Mouse (Mus musculus): ENCODE results near the gene Fasl. TPM values are rescaled to one million over a fixed set of nuclear protein-coding genes. Genes with fewer than 3 reads are reported as not detected.

The Fasl gene
- polyA plus RNA-seq, 1 experiment from 2014 or later, result not detected

GRCm38 (mm10) chr1:161771293-161771692 lies 17.0 kb downstream of the Fasl start:
- Histone ChIP-seq H3K9ac (replicated peaks; ENCODE audit: low read depth, low read length) (no peak overlapping the region), H3K9me3 (ENCODE audit: control insufficient read depth, low read depth, low read length) (no peaks in the 10 kb centered on the region), H3K27ac (ENCODE audit: low read length) (no peak overlapping the region), H3K4me1 (ENCODE audit: control insufficient read depth, insufficient read depth, low read length) (no peaks in the 10 kb centered on the region), H3K27me3 (ENCODE audit: control insufficient read depth, insufficient read depth, low read length) (no peaks in the 10 kb centered on the region), H3K4me3 (ENCODE audit: low read depth, low read length) (no peak overlapping the region), H3K4me2 (replicated peaks; ENCODE audit: low read depth, low read length) (no peak overlapping the region), H3K36me3 (ENCODE audit: control insufficient read depth, insufficient read depth, low read length) (no peaks in the 10 kb centered on the region)
- WGBS, result 72% methylated on average over 2 of the region's 2 CpGs
- ATAC-seq (ENCODE audit: insufficient number of reproducible peaks, insufficient read depth, low FRiP score, low read depth), result no peak

DNA sequence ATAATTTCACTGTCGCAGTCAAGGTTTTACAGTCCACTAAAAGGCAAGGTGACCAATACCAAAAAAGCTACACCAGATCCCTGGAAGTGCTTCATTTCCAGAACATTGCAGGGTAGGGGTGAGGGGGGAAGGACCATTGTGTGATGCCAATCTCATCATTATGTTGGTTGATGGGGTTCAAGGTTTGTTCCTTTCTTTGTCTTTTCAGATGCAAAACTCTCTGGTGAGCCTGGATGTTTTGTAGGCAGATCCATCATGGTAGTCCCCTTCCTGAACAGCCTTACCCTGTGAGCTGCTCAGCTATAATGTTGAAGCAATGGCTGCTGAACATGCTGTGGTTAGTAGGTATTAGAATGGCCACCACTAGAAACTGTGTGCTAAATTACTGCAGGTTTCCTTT lies 19.0 kb downstream of the Fasl start:
- no peak overlapping the region for H3K4me2 ChIP-seq (replicated peaks; ENCODE audit: low read depth, low read length)
- no peaks in the 10 kb centered on the region for H3K4me1 ChIP-seq (ENCODE audit: control insufficient read depth, insufficient read depth, low read length)
- H3K4me3 ChIP-seq (ENCODE audit: low read depth, low read length), result no peak overlapping the region
- no peak for ATAC-seq (ENCODE audit: insufficient number of reproducible peaks, insufficient read depth, low FRiP score, low read depth)
- H3K9ac ChIP-seq (replicated peaks; ENCODE audit: low read depth, low read length), result no peak overlapping the region
- no peaks in the 10 kb centered on the region for H3K27me3 ChIP-seq (ENCODE audit: control insufficient read depth, insufficient read depth, low read length)
- no peak overlapping the region for H3K27ac ChIP-seq (ENCODE audit: low read length)
- no peaks in the 10 kb centered on the region for H3K9me3 ChIP-seq (ENCODE audit: control insufficient read depth, low read depth, low read length)
- no peaks in the 10 kb centered on the region for H3K36me3 ChIP-seq (ENCODE audit: control insufficient read depth, insufficient read depth, low read length)
- 79% methylated on average over 1 of the region's 1 CpGs for WGBS

GRCm38 (mm10) chr1:161767101-161767524 lies 21.2 kb downstream of the Fasl start:
- Histone ChIP-seq H3K9ac (replicated peaks; ENCODE audit: low read depth, low read length) (no peak overlapping the region), H3K36me3 (ENCODE audit: control insufficient read depth, insufficient read depth, low read length) (no peaks in the 10 kb centered on the region), H3K27ac (ENCODE audit: low read length) (no peak overlapping the region), H3K4me1 (ENCODE audit: control insufficient read depth, insufficient read depth, low read length) (no peaks in the 10 kb centered on the region), H3K4me3 (ENCODE audit: low read depth, low read length) (no peak overlapping the region), H3K27me3 (ENCODE audit: control insufficient read depth, insufficient read depth, low read length) (no peaks in the 10 kb centered on the region), H3K4me2 (replicated peaks; ENCODE audit: low read depth, low read length) (no peak overlapping the region), H3K9me3 (ENCODE audit: control insufficient read depth, low read depth, low read length) (no peaks in the 10 kb centered on the region)
- 49% methylated on average over 12 of the region's 12 CpGs for WGBS
- no peak for ATAC-seq (ENCODE audit: insufficient number of reproducible peaks, insufficient read depth, low FRiP score, low read depth)

DNA sequence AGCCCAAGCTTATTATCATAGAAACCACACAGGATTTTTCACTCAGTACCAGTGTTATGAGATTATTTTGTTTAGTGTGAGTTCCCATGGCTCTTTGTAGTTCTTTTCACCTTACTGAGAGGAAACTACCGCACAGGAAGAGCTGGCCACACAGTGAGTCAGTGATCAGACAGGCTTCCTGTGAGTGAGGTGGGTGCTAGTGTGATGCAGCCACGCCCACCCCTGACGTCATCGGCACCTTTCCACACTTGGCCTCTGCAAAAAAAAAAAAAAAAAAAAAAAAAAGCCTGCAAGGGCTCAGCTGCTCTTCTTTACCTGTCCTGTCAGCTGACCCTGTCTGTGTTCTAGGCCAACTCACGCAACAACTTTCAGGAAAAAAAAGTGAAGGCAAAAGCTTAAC lies 21.6 kb downstream of the Fasl start:
- H3K27ac ChIP-seq (ENCODE audit: low read length), result no peak overlapping the region
- no peak for ATAC-seq (ENCODE audit: insufficient number of reproducible peaks, insufficient read depth, low FRiP score, low read depth)
- no peaks in the 10 kb centered on the region for H3K9me3 ChIP-seq (ENCODE audit: control insufficient read depth, low read depth, low read length)
- H3K4me3 ChIP-seq (ENCODE audit: low read depth, low read length), result no peak overlapping the region
- H3K4me2 ChIP-seq (replicated peaks; ENCODE audit: low read depth, low read length), result no peak overlapping the region
- H3K27me3 ChIP-seq (ENCODE audit: control insufficient read depth, insufficient read depth, low read length), result no peaks in the 10 kb centered on the region
- H3K4me1 ChIP-seq (ENCODE audit: control insufficient read depth, insufficient read depth, low read length), result no peaks in the 10 kb centered on the region
- whole genome bisulfite sequencing, result 36% methylated on average over 5 of the region's 5 CpGs
- H3K36me3 ChIP-seq (ENCODE audit: control insufficient read depth, insufficient read depth, low read length), result no peaks in the 10 kb centered on the region
- no peak overlapping the region for H3K9ac ChIP-seq (replicated peaks; ENCODE audit: low read depth, low read length)

DNA sequence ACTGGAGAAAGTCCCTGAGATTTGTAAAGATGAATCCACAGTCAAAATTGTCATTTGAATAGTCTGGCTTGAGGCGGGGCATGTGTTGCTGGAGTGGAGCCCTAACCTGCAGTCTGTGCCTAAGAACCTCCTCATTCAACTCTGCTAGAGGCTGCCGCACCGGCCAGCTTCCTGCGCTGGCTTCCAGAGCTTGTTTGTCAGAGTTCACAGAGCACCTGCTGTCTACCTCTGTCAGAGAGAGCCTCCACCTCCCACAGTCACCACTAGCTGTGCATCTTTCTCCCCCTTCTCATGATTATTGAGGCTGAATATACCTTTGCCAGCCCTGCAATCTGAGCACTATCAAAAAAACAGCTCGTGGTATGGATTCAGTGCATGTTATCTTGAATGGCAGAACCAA lies 22.4 kb downstream of the Fasl start:
- no peak overlapping the region for H3K9ac ChIP-seq (replicated peaks; ENCODE audit: low read depth, low read length)
- H3K4me2 ChIP-seq (replicated peaks; ENCODE audit: low read depth, low read length), result no peak overlapping the region
- no peak overlapping the region for H3K4me3 ChIP-seq (ENCODE audit: low read depth, low read length)
- H3K27ac ChIP-seq (ENCODE audit: low read length), result no peak overlapping the region
- H3K4me1 ChIP-seq (ENCODE audit: control insufficient read depth, insufficient read depth, low read length), result no peaks in the 10 kb centered on the region
- 41% methylated on average over 5 of the region's 5 CpGs for WGBS
- no peak for ATAC-seq (ENCODE audit: insufficient number of reproducible peaks, insufficient read depth, low FRiP score, low read depth)
- no peaks in the 10 kb centered on the region for H3K9me3 ChIP-seq (ENCODE audit: control insufficient read depth, low read depth, low read length)
- H3K36me3 ChIP-seq (ENCODE audit: control insufficient read depth, insufficient read depth, low read length), result no peaks in the 10 kb centered on the region
- H3K27me3 ChIP-seq (ENCODE audit: control insufficient read depth, insufficient read depth, low read length), result no peaks in the 10 kb centered on the region

GRCm38 (mm10) chr1:161764964-161765363 lies 23.3 kb downstream of the Fasl start:
- Histone ChIP-seq H3K4me1 (ENCODE audit: control insufficient read depth, insufficient read depth, low read length) (no peaks in the 10 kb centered on the region), H3K27ac (ENCODE audit: low read length) (no peak overlapping the region), H3K4me2 (replicated peaks; ENCODE audit: low read depth, low read length) (no peak overlapping the region), H3K4me3 (ENCODE audit: low read depth, low read length) (no peak overlapping the region), H3K9me3 (ENCODE audit: control insufficient read depth, low read depth, low read length) (no peaks in the 10 kb centered on the region), H3K36me3 (ENCODE audit: control insufficient read depth, insufficient read depth, low read length) (no peaks in the 10 kb centered on the region), H3K27me3 (ENCODE audit: control insufficient read depth, insufficient read depth, low read length) (no peaks in the 10 kb centered on the region), H3K9ac (replicated peaks; ENCODE audit: low read depth, low read length) (no peak overlapping the region)
- WGBS, result 86% methylated on average over 1 of the region's 1 CpGs
- ATAC-seq (ENCODE audit: insufficient number of reproducible peaks, insufficient read depth, low FRiP score, low read depth), result no peak

DNA sequence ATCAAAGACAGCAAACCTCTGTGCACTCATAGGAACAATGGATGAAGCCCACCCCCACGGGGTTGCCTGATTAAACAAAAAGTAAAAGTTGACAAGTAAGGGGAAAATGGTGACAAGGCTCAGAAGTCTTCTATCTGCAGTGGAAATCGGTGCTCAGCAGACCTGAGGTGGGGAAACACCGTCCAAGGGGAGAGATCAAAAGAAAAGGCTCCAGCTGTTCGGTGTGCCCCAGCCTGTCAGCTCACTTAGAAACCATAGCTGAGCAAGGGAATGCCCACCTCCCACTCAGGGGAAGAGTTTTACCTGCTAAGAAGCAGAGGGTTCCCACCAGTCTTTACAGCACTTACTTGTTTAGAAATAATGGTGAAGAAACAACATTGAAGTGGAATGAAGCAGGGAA lies 26.7 kb downstream of the Fasl start:
- Histone ChIP-seq H3K4me3 (ENCODE audit: low read depth, low read length) (no peak overlapping the region), H3K9ac (replicated peaks; ENCODE audit: low read depth, low read length) (no peak overlapping the region), H3K27me3 (ENCODE audit: control insufficient read depth, insufficient read depth, low read length) (no peaks in the 10 kb centered on the region), H3K36me3 (ENCODE audit: control insufficient read depth, insufficient read depth, low read length) (no peaks in the 10 kb centered on the region), H3K4me1 (ENCODE audit: control insufficient read depth, insufficient read depth, low read length) (no peaks in the 10 kb centered on the region), H3K9me3 (ENCODE audit: control insufficient read depth, low read depth, low read length) (no peaks in the 10 kb centered on the region), H3K4me2 (replicated peaks; ENCODE audit: low read depth, low read length) (no peak overlapping the region), H3K27ac (ENCODE audit: low read length) (no peak overlapping the region)
- ATAC-seq (ENCODE audit: insufficient number of reproducible peaks, insufficient read depth, low FRiP score, low read depth), result no peak
- 27% methylated on average over 4 of the region's 4 CpGs for WGBS

DNA sequence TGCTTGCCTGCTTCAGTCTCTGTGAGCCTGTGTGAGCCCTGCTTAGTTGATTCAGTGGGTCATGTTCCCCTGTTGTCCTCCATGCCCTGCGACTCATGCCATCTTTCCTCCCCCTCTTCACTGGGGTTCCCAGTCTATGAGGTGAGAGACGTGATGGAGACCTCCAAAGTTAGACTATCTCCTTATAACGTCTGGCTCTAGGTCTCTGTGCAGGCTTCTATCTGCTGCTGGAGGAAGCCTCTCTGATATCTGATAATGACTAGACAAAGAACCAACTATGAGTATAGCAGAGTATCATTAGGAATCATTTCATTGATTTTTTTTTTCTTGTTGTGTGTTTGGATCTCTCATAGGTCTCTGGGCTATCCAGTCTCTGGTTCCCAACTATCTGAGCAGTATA lies 31.7 kb downstream of the Fasl start:
- Histone ChIP-seq H3K36me3 (ENCODE audit: control insufficient read depth, insufficient read depth, low read length) (no peaks in the 10 kb centered on the region), H3K9ac (replicated peaks; ENCODE audit: low read depth, low read length) (no peak overlapping the region), H3K9me3 (ENCODE audit: control insufficient read depth, low read depth, low read length) (no peaks in the 10 kb centered on the region), H3K4me1 (ENCODE audit: control insufficient read depth, insufficient read depth, low read length) (no peaks in the 10 kb centered on the region), H3K27me3 (ENCODE audit: control insufficient read depth, insufficient read depth, low read length) (no peaks in the 10 kb centered on the region), H3K27ac (ENCODE audit: low read length) (no peak overlapping the region), H3K4me3 (ENCODE audit: low read depth, low read length) (no peak overlapping the region), H3K4me2 (replicated peaks; ENCODE audit: low read depth, low read length) (no peak overlapping the region)
- 82% methylated on average over 3 of the region's 3 CpGs for WGBS
- ATAC-seq (ENCODE audit: insufficient number of reproducible peaks, insufficient read depth, low FRiP score, low read depth), result no peak

- Histone ChIP-seq H3K9ac (replicated peaks; ENCODE audit: low read depth, low read length) (no peak overlapping the region), H3K4me1 (ENCODE audit: control insufficient read depth, insufficient read depth, low read length) (no peaks in the 10 kb centered on the region), H3K27me3 (ENCODE audit: control insufficient read depth, insufficient read depth, low read length) (no peaks in the 10 kb centered on the region), H3K9me3 (ENCODE audit: control insufficient read depth, low read depth, low read length) (no peaks in the 10 kb centered on the region), H3K27ac (ENCODE audit: low read length) (no peak overlapping the region), H3K4me2 (replicated peaks; ENCODE audit: low read depth, low read length) (no peak overlapping the region), H3K4me3 (ENCODE audit: low read depth, low read length) (no peak overlapping the region), H3K36me3 (ENCODE audit: control insufficient read depth, insufficient read depth, low read length) (no peaks in the 10 kb centered on the region)
- WGBS, result 57% methylated on average over 8 of the region's 8 CpGs
- ATAC-seq (ENCODE audit: insufficient number of reproducible peaks, insufficient read depth, low FRiP score, low read depth), result no peak
These were observed 37.0 kb downstream of the Fasl start for GRCm38 (mm10) chr1:161751311-161751710.
